In the genomic region with DNA sequence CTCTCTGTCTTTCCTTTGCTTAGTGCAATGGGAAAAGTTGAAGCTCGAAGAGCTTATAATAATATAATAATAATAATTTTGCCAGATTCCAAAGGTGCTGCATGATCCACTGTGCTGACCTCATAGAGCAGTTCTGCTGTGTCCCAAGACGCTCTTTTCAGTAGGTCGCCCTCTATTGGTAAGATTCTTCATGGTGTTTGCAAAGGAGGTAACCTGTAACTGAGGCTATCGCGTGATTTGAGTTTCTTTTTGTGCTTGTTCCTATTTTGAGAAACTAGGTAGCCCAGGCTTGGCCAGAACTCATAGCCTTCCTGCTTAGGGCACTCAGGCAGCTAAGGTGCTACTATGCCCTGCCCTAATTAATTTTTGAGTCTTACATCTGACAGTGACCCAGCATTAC, we compare ENCODE assay signal across 9 mouse cellular contexts. TPM values are rescaled to one million over a fixed set of nuclear protein-coding genes. Genes with fewer than 3 reads are reported as not detected.
DNase-seq lines count a peak whose midpoint lies in the region; ATAC-seq and TF ChIP-seq lines count a peak whose summit lies in the region.
"Had no signal": no experiment of that assay in that cellular context is flagged by ENCODE, and none has a peak within 500 bp of the region (broad histone marks: within the 10 kb centered on the region; RNA-seq: fewer than 3 reads in every experiment).

No protein-coding gene starts in this region.

- peak; percentile 21 for DNase-seq in hindbrain, postnatal 0 days (ENCODE audit: low spot score)
- DNase-seq in hindbrain, embryonic 10.5 days (ENCODE audit: low spot score), result no peak
- DNase-seq in 416B (ENCODE audit: low read depth) (peak; percentile 82), ES-CJ7 (ENCODE audit: low read depth, low spot score) (peak; percentile 91)
- DNase-seq in forelimb bud, embryonic 11.5 days (ENCODE audit: low read depth, low spot score), result peak; percentile 24
- no peak for DNase-seq in ovary, postnatal 14 days (ENCODE audit: low spot score)
- no peak for DNase-seq in gastrocnemius, adult 8-10 months (ENCODE audit: low spot score in 2 of 2)

- WGBS in hindbrain, postnatal 0 days, result 32% methylated on average over 5 of the region's 5 CpGs
- 24% methylated on average over 5 of the region's 5 CpGs for WGBS in hindbrain, embryonic 10.5 days

- no peak overlapping the region for H3K4me3 ChIP-seq in hindbrain, postnatal 0 days (ENCODE audit: low read length)
- H3K4me3 ChIP-seq in hindbrain, embryonic 10.5 days, result no peak overlapping the region
- H3K4me3 ChIP-seq: limb, embryonic 10.5 days; neural tube, embryonic 12.5 days had no signal

- no peak overlapping the region for H3K27ac ChIP-seq in hindbrain, postnatal 0 days
- no peak overlapping the region for H3K27ac ChIP-seq in hindbrain, embryonic 10.5 days
- H3K27ac ChIP-seq: limb, embryonic 10.5 days; neural tube, embryonic 12.5 days had no signal

- no peaks in the 10 kb centered on the region for H3K9me3 ChIP-seq in hindbrain, postnatal 0 days (ENCODE audit: low read length)
- no peaks in the 10 kb centered on the region for H3K9me3 ChIP-seq in hindbrain, embryonic 10.5 days
- H3K9me3 ChIP-seq: limb, embryonic 10.5 days; neural tube, embryonic 12.5 days had no signal

- ATAC-seq in hindbrain, postnatal 0 days, result no peak

- H3K27me3 ChIP-seq in hindbrain, postnatal 0 days (ENCODE audit: insufficient read depth, low read length), result no peaks in the 10 kb centered on the region
- no peaks in the 10 kb centered on the region for H3K27me3 ChIP-seq in hindbrain, embryonic 10.5 days (ENCODE audit: insufficient read depth, poor library complexity, severe bottlenecking)
- H3K27me3 ChIP-seq: neural tube, embryonic 12.5 days had no signal

- no peak overlapping the region for H3K4me2 ChIP-seq in hindbrain, postnatal 0 days (ENCODE audit: low read depth, low read length)
- H3K4me2 ChIP-seq: neural tube, embryonic 12.5 days had no signal

- no peak overlapping the region for H3K9ac ChIP-seq in hindbrain, postnatal 0 days (replicated peaks; ENCODE audit: low read length)
- H3K9ac ChIP-seq: neural tube, embryonic 12.5 days had no signal

- H3K4me1 ChIP-seq in hindbrain, postnatal 0 days (ENCODE audit: insufficient read depth, low read length), result no peaks in the 10 kb centered on the region
- no peaks in the 10 kb centered on the region for H3K4me1 ChIP-seq in hindbrain, embryonic 10.5 days (replicated peaks)
- H3K4me1 ChIP-seq: neural tube, embryonic 12.5 days had no signal

- peak; percentile 52 for TF ChIP-seq CTCF in hindbrain, postnatal 0 days (IDR thresholded peaks at IDR 0.05; ENCODE audit: low read depth)

- no peaks in the 10 kb centered on the region for H3K36me3 ChIP-seq in hindbrain, postnatal 0 days (ENCODE audit: insufficient read depth, low read length)
- H3K36me3 ChIP-seq in hindbrain, embryonic 10.5 days, result no peaks in the 10 kb centered on the region
- H3K36me3 ChIP-seq: limb, embryonic 10.5 days; neural tube, embryonic 12.5 days had no signal

RNA-seq across cellular contexts. Expression of a gene that starts 34.8 kb away (rescaled TPM):
- total RNA-seq in hindbrain, postnatal 0 days (2014; rRNA removed), result not detected in 2 replicates
- 0.11 and 0.15 TPM in 2 replicates for polyA plus RNA-seq in hindbrain, postnatal 0 days (2015; fragmentation: Nextera tagmentation; extraction: Ambion mirVana)
- polyA plus RNA-seq in hindbrain, embryonic 10.5 days (2016; fragmentation: Nextera tagmentation; extraction: Ambion mirVana), result 0.22 and 0.39 TPM in 2 replicates
- not detected for total RNA-seq in gastrocnemius, adult 8-10 months (2022)

Comparison
In these comparisons a context has a peak if more than half of its experiments do, and no peak if none do; other contexts are left out.
1. DNase-seq: peak in hindbrain, postnatal 0 days (single experiment), 416B (single experiment), ES-CJ7 (single experiment) and forelimb bud, embryonic 11.5 days (single experiment); none in hindbrain, embryonic 10.5 days (single experiment), ovary, postnatal 14 days (single experiment) and gastrocnemius, adult 8-10 months (0 of 2).